Mouse (Mus musculus) liver, adult (tissue): ENCODE data around the gene Kirrel3.

Experiments
- GATA4 ChIP-seq: IDR thresholded peaks from 2 replicates; pipeline ENCODE4 v1.6.1; 2014; ENCODE audit warnings: mild to moderate bottlenecking, low read length; ENCODE audit not compliant: insufficient replicate concordance

Kirrel3 gene

GRCm38 (mm10) chr9:34612886-34613769 is 127.4 kb downstream of the Kirrel3 start:
- TF ChIP-seq GATA4, result no peak

- TF ChIP-seq GATA4, result no peak
Measured at GRCm38 (mm10) chr9:34618099-34618498, 132.4 kb downstream of the Kirrel3 start.

GRCm38 (mm10) chr9:34619913-34620312 is 134.2 kb downstream of the Kirrel3 start:
- TF ChIP-seq GATA4, result no peak

- TF ChIP-seq GATA4, result no peak
Measured at GRCm38 (mm10) chr9:34623526-34623925, 137.8 kb downstream of the Kirrel3 start.

GRCm38 (mm10) chr9:34624021-34624420 is 138.3 kb downstream of the Kirrel3 start:
- TF ChIP-seq GATA4, result no peak

- no peak for TF ChIP-seq GATA4
Measured at GRCm38 (mm10) chr9:34628841-34629240, 143.1 kb downstream of the Kirrel3 start.

- TF ChIP-seq GATA4, result no peak
Measured at GRCm38 (mm10) chr9:34635696-34636095, 150.0 kb downstream of the Kirrel3 start.

- no peak for TF ChIP-seq GATA4
Measured at GRCm38 (mm10) chr9:34643917-34644316, 158.2 kb downstream of the Kirrel3 start.

GRCm38 (mm10) chr9:34644392-34644791 is 158.7 kb downstream of the Kirrel3 start:
- TF ChIP-seq GATA4, result no peak

GRCm38 (mm10) chr9:34646831-34647230 is 161.1 kb downstream of the Kirrel3 start:
- no peak for TF ChIP-seq GATA4

GRCm38 (mm10) chr9:34652278-34652677 is 166.6 kb downstream of the Kirrel3 start:
- no peak for TF ChIP-seq GATA4

GRCm38 (mm10) chr9:34653141-34653540 is 167.4 kb downstream of the Kirrel3 start:
- TF ChIP-seq GATA4, result no peak

GRCm38 (mm10) chr9:34660566-34660965 is 174.9 kb downstream of the Kirrel3 start:
- no peak for TF ChIP-seq GATA4

GRCm38 (mm10) chr9:34663412-34663811 is 177.7 kb downstream of the Kirrel3 start:
- no peak for TF ChIP-seq GATA4

GRCm38 (mm10) chr9:34665361-34666129 is 179.9 kb downstream of the Kirrel3 start:
- TF ChIP-seq GATA4, result no peak

- TF ChIP-seq GATA4, result no peak
Measured at GRCm38 (mm10) chr9:34667182-34667581, 181.5 kb downstream of the Kirrel3 start.

- no peak for TF ChIP-seq GATA4
Measured at GRCm38 (mm10) chr9:34670906-34671305, 185.2 kb downstream of the Kirrel3 start.

GRCm38 (mm10) chr9:34686798-34687197 is 201.1 kb downstream of the Kirrel3 start:
- TF ChIP-seq GATA4, result no peak
